Mouse (Mus musculus) layer of hippocampus, postnatal 10 days (tissue): ENCODE measurements at regions not wholly inside any gene's neighbourhood (a gene's known extent, or its start where the extent isn't known, plus 50 kb on each side); places are given as distances from the start of the nearest gene placed in this dataset.

Experiments used
- DNase-seq, 2 experiments: peaks; one replicate each; pipeline ENCODE4 v3.0.0; 2021; ENCODE audit warnings: low spot score in 2 of 2

DNA sequence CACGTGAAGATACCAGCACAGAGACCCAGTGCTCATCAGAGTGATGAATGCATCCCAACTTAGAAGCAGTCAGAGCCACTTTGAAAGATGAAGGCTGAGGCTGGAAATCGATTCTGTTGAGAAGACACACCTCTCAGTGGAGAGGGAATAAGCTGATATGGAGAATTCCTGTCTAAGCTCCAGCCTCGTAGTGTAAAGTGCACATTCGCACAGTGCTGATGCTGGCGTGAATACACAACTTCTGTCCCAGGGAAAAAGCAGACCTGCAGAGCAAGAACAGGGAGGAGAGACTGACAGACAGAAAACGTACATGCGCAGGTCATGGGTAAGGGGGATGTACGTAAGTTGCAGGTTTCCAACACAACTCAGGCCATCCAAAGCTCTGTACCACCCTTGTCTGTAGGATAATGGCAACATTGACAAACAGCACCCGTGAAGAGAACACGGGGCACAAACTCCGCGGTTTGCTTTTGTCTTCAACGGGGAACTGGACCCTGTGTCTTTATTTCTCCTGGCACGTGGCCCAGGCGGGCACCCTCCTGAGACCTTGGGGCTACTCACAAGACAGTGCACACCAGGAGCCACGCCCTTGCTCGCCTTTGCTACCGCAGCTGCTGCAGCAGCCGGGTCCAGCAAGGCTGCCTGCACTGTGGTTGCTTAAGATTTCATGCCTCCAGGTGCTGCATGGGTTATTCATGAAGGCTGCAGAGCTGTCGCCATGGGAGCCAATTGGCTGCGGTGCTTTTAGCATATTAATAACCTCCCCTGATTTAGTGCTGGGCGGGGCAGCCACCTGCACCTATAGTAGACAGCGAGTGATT lies 434.3 kb downstream of the Cmpk2 start:
- peak; percentile 38 to 44 for DNase-seq

DNA sequence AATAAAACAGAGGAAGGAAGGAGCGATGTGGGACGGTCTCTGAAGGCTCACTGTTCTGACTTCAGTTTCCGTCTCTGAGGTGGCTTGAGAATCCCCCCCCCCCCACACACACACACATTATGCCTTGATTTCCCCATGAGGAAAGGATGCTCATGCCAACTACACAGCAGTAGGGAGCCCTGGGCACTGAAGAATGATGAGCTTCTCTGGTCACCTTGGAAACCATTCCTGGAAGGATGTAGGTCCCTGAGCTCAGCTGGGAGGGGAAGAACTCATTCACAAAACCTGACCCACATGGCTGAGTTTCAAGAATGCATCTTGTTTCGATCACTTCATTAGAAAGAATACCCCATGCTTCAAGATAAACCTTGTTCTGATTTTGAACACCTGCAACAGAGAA lies 422.2 kb downstream of the Cmpk2 start:
- DNase-seq: no peak

GRCm38 (mm10) chr12:26886635-26887014 lies 417.6 kb downstream of the Cmpk2 start:
- peak; percentile 15 to 34 for DNase-seq

GRCm38 (mm10) chr12:26885831-26886634 lies 417.0 kb downstream of the Cmpk2 start:
- peak; percentile 76 to 84 for DNase-seq

DNA sequence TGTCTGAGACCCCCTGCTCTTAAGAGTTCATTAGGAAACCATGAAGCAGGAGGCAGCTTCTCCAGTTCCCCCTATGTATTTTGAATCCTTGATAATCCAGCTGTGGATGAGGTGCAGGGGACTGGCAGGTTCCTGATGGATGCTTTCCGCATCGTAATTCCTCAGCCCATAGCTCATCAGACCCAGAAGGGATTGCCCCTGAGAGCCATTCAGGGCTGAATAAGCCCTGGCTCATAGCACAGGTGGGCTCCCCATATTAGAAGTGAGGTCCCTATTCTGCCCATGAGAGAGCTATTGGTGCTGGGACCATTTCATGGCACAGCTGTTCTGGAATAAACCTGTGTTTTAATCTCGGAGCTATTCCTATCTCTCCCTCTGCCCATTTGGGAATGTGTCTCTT lies 416.1 kb downstream of the Cmpk2 start:
- no peak for DNase-seq

DNA sequence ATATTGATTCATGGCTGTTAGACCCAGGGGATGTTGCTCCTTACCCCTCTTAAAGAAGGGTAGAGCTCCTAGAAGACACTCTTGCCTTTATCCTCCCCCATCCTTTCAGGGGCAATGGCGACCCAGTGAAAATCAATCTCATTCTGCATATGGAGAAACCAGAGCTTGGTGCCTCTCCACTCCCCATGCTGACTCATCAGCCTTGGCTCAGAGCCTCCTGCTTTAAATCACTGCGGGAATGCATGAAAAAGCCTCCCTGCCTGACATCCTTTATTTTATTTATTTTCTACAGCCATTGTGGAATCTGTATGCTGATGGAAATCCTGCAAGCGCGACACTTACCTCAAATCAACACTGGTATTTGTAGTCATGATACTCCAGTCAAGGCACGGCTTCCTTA lies 415.2 kb downstream of the Cmpk2 start:
- peak in 1 of 2 experiments; percentile 22 for DNase-seq

DNA sequence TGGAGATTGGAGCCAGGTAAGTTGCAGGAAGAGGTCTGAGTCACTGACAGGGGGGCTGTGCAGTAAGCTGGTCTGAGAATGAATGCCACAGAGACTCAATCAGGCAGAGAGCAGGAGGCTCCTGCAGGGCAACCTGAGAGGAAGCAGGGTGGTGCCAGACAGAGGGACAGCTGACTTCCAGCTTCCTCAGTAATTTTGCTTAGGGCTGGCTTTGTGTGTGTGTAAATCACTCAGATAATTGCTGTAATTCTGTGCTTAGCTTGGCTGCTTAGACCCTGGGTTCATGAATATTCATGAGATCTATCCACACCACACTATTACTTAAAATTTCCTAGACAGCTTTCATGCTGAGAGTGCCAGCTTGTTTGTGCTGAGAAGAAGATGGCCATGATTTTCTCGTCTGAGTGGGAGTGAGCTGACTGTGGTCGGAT lies 408.7 kb downstream of the Cmpk2 start:
- peak; percentile 12 to 30 for DNase-seq

DNA sequence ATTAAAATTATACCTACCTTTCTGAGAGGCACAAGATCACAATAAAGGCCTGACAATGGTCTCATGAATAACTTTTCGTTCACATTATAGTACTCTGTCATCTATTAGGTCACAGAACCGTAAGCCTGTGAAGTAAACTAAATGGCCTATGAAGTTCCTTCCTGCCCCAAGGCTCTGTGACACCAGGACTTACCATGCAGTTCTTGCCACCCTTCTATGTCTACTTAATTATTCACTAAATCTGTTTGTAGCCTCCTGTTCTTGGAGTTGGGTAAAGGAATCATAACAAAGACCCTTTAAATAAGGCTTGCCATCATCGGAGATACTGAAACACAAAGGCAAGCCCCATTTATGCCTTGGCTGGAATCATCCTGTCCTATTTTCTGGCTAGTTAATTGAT lies 408.3 kb downstream of the Cmpk2 start:
- no peak for DNase-seq

DNA sequence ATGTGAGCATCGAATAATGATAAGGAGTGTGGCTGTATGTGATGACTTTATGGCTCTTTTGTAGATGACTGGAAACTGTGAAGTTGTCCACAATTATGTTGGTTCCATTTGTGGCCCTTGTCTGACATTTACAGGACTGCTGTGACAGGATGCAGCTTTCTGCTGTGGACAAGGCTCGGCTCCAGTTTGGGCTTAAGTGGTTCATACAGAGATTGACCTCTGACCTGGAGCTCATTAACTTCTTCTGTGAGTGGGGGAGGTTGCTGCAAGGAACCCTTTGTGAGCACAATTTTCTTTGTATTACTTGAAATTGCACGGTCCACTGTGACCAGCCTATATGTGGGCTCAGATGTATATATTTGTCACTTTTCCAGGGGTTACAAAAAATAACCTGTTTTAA lies 403.5 kb downstream of the Cmpk2 start:
- DNase-seq: no peak

DNA sequence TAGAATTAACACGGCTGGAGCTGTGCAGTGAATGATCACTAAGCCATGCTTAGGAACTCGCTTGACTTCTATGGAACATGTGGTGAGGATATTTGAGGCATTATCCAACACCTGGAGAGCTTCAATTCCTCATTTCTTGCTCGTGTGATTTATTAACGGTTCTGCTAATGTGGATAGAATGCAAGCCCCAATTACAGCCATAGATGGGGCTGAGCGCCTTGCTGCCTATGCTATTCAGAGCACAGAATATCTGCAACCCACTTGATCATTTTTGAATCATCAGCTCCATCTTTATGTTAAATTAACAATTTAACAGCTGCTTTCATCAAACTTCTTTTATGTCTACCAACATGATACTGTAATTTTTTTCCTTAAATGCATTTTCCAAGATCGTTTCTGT lies 398.7 kb downstream of the Cmpk2 start:
- DNase-seq: no peak

DNA sequence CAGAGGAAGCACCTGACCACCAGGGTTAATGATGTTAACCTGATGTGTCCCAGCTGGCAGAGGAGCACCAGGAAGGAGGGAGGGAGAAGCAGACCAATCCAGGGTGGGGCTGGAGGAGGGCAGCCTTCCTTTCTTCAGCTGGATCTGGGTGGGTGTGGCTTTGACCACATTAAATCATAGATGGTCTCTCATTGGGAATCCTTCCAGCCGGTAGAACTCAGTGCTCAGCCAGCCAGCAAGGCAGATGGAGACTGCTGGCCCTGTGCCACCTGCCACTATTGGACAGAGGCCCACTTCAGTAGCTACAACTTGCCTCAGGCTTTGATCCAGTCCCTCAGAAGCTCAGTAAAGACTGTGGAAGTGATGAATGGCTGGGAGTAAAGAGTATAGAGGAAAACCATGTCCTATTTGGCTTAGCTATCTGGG lies 386.1 kb downstream of the Cmpk2 start:
- peak; percentile 77 to 85 for DNase-seq

- DNase-seq: no peak
These were observed 375.9 kb downstream of the Cmpk2 start for GRCm38 (mm10) chr12:26844917-26845316.

GRCm38 (mm10) chr12:26842696-26843095 lies 373.7 kb downstream of the Cmpk2 start:
- no peak for DNase-seq

DNA sequence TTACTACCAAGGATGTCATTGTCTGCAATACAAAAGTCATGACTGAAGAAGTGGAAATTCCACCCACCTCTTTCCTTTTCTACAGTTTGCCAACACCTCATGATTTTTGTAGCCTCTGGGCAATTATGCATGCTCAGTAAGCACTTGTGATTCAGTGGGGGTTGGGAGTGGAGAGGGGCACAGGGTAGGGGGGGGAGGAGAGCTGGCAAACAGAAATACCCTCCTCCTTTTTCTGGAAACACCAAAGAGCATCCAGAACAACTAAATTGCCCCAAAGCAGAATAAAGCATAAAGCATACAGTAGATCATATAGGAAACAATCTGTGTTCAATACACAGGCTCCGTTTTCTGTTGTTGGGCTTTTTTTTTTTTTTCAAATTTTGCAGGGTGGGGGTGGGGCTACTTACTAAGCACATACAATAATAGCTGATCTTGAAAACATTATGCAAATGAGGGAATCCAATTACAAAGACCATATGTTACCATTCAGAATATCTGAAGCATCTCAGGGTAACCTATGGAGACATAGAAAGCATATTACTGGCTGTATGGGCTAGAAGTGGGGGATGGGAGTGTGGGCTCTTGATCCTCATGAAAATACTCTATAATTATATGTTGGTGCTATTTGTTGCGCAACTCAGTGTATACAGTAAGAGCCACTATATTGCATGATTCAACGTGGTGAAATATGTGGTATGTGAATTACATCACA lies 352.4 kb downstream of the Cmpk2 start:
- no peak for DNase-seq

- DNase-seq: peak; percentile 63 to 65
These were observed 348.9 kb downstream of the Cmpk2 start for GRCm38 (mm10) chr12:26817866-26818265.

DNA sequence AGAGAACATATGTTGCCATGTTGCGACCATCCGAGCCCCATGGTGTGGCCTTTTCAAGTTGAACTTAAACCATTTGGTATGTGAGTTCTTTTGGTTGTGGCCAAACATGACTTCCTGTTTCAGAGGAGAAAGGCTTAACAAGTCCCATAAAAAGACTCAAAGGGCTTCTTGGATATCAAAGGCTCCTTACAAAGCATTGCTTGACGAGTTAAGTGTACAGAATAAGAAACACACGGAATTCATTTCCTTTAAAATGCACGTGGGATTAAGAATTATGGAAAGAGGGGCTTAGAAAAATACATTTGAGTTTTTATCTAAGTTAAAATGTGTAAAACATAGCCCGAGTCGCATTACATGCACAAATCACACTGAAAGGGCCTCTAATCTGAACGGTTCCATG lies 346.8 kb downstream of the Cmpk2 start:
- no peak for DNase-seq

DNA sequence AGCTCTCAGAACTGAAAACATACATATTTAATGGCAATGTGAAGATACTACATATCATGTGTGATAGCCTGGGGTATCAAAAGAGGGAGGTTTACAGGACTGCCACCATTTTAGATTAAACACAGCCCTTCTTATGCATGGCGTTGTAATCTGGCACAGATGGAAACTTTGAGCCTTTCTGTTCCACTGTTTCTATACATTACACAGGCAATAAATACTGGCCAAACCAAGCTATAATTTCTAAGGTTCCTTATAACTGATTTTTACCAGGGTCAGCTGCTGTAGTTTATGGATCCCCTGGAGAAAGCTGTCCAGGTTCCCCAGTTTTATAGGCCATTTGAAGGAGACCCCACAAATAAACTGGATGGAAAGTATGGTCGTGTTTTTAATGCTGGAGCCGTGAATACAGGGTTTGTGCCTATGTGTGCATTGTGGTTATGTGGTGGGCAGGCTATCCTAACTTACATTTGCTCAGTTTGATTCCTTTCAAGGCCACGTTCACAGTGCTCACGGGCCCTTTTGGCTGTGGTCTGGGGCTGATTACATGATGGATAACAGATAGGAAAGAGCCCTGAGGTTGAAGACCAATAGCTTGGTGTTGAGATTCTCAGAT lies 341.7 kb downstream of the Cmpk2 start:
- DNase-seq: no peak

DNA sequence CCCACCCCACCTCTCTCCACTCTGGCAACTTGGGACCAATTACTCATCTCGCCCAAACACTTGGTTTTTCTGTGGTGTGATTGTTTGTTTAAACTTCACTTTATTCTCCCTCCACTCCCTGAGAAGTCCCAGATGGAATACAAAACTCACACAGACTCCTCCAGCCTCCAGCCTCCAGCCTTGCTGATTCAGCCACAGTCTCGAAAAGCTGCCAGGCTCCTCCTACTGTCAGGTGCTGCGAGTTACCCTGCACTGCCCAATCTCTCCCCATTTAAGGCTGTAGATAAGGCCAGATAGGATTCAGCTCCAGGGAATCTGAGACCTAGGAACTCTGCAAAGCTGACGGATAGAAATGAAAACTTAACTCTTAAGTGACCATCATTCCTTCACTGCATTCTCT lies 340.7 kb downstream of the Cmpk2 start:
- no peak for DNase-seq

DNA sequence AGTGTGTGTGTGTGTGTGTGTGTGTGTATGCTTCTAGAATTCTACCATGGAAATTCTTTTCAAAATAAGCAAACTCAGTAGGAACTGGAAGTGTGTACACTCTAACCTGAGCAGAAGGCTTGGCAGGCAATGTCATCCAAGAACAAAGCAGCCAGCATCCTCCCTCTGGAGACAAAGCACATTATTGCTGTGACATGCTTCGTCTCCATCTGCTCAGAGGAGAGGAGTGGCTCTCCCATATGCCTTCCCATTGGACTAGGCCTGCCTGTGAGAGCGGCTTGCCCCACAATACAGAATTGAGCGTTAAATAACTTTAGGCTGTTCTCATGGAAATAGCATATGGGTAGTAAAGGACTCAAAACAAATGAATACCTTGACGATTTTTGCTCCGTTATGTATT lies 333.5 kb downstream of the Cmpk2 start:
- peak; percentile 39 to 51 for DNase-seq

GRCm38 (mm10) chr12:26799310-26799709 lies 330.3 kb downstream of the Cmpk2 start:
- DNase-seq: no peak

- DNase-seq: no peak
These were observed 327.4 kb downstream of the Cmpk2 start for GRCm38 (mm10) chr12:26796367-26796766.
